Mouse (Mus musculus): ENCODE data around the gene Tpm1. TPM values are rescaled to one million over a fixed set of nuclear protein-coding genes. Genes with fewer than 3 reads are reported as not detected.

Tpm1 gene
- polyA plus RNA-seq, 1 experiment from 2014 or later = 159 TPM

- ATAC-seq = no peak
- Histone ChIP-seq H3K4me1 (ENCODE audit: control insufficient read depth, insufficient read depth, low read length) (no peaks in the 10 kb centered on the region), H3K4me2 (ENCODE audit: low read length) (no peak overlapping the region), H3K27me3 (ENCODE audit: control insufficient read depth, insufficient read depth, low read depth, low read length) (no peaks in the 10 kb centered on the region), H3K4me3 (ENCODE audit: low read depth, low read length) (no peak overlapping the region), H3K36me3 (ENCODE audit: control insufficient read depth, insufficient read depth, low read length) (no peaks in the 10 kb centered on the region), H3K27ac (ENCODE audit: low read length) (no peak overlapping the region), H3K9me3 (replicated peaks; ENCODE audit: control insufficient read depth, low read length, poor library complexity, severe bottlenecking) (no peaks in the 10 kb centered on the region), H3K9ac (ENCODE audit: low read depth, low read length) (no peak overlapping the region)
- whole genome bisulfite sequencing = 28% methylated on average over 8 of the region's 8 CpGs
Measured at GRCm38 (mm10) chr9:67077658-67078319, 28.6 kb upstream of the Tpm1 start.

- no peaks in the 10 kb centered on the region for H3K9me3 ChIP-seq (replicated peaks; ENCODE audit: control insufficient read depth, low read length, poor library complexity, severe bottlenecking)
- H3K27ac ChIP-seq (ENCODE audit: low read length) = no peak overlapping the region
- ATAC-seq = no peak
- WGBS = 73% methylated on average over 7 of the region's 7 CpGs
- H3K27me3 ChIP-seq (ENCODE audit: control insufficient read depth, insufficient read depth, low read depth, low read length) = no peaks in the 10 kb centered on the region
- H3K4me3 ChIP-seq (ENCODE audit: low read depth, low read length) = no peak overlapping the region
- no peaks in the 10 kb centered on the region for H3K4me1 ChIP-seq (ENCODE audit: control insufficient read depth, insufficient read depth, low read length)
- H3K9ac ChIP-seq (ENCODE audit: low read depth, low read length) = no peak overlapping the region
- H3K4me2 ChIP-seq (ENCODE audit: low read length) = no peak overlapping the region
- H3K36me3 ChIP-seq (ENCODE audit: control insufficient read depth, insufficient read depth, low read length) = no peaks in the 10 kb centered on the region
Measured at GRCm38 (mm10) chr9:67077266-67077657, 28.1 kb upstream of the Tpm1 start.

- WGBS = 70% methylated on average over 2 of the region's 2 CpGs
- H3K27ac ChIP-seq (ENCODE audit: low read length) = no peak overlapping the region
- H3K27me3 ChIP-seq (ENCODE audit: control insufficient read depth, insufficient read depth, low read depth, low read length) = no peaks in the 10 kb centered on the region
- H3K36me3 ChIP-seq (ENCODE audit: control insufficient read depth, insufficient read depth, low read length) = no peaks in the 10 kb centered on the region
- no peak for ATAC-seq
- H3K4me2 ChIP-seq (ENCODE audit: low read length) = no peak overlapping the region
- no peak overlapping the region for H3K9ac ChIP-seq (ENCODE audit: low read depth, low read length)
- H3K4me3 ChIP-seq (ENCODE audit: low read depth, low read length) = no peak overlapping the region
- H3K4me1 ChIP-seq (ENCODE audit: control insufficient read depth, insufficient read depth, low read length) = no peaks in the 10 kb centered on the region
- no peaks in the 10 kb centered on the region for H3K9me3 ChIP-seq (replicated peaks; ENCODE audit: control insufficient read depth, low read length, poor library complexity, severe bottlenecking)
Measured at GRCm38 (mm10) chr9:67072182-67072581, 23.0 kb upstream of the Tpm1 start.

- no peaks in the 10 kb centered on the region for H3K4me1 ChIP-seq (ENCODE audit: control insufficient read depth, insufficient read depth, low read length)
- no peak for ATAC-seq
- no peak overlapping the region for H3K4me3 ChIP-seq (ENCODE audit: low read depth, low read length)
- no peak overlapping the region for H3K9ac ChIP-seq (ENCODE audit: low read depth, low read length)
- no peaks in the 10 kb centered on the region for H3K9me3 ChIP-seq (replicated peaks; ENCODE audit: control insufficient read depth, low read length, poor library complexity, severe bottlenecking)
- no peaks in the 10 kb centered on the region for H3K27me3 ChIP-seq (ENCODE audit: control insufficient read depth, insufficient read depth, low read depth, low read length)
- H3K4me2 ChIP-seq (ENCODE audit: low read length) = no peak overlapping the region
- no peaks in the 10 kb centered on the region for H3K36me3 ChIP-seq (ENCODE audit: control insufficient read depth, insufficient read depth, low read length)
- WGBS = 32% methylated on average over 7 of the region's 7 CpGs
- no peak overlapping the region for H3K27ac ChIP-seq (ENCODE audit: low read length)
Measured at GRCm38 (mm10) chr9:67071596-67071995, 22.4 kb upstream of the Tpm1 start.

- 25% methylated on average over 6 of the region's 6 CpGs for WGBS
- H3K4me3 ChIP-seq (ENCODE audit: low read depth, low read length) = no peak overlapping the region
- no peak overlapping the region for H3K4me2 ChIP-seq (ENCODE audit: low read length)
- H3K4me1 ChIP-seq (ENCODE audit: control insufficient read depth, insufficient read depth, low read length) = no peaks in the 10 kb centered on the region
- H3K9ac ChIP-seq (ENCODE audit: low read depth, low read length) = no peak overlapping the region
- no peaks in the 10 kb centered on the region for H3K27me3 ChIP-seq (ENCODE audit: control insufficient read depth, insufficient read depth, low read depth, low read length)
- no peak overlapping the region for H3K27ac ChIP-seq (ENCODE audit: low read length)
- H3K36me3 ChIP-seq (ENCODE audit: control insufficient read depth, insufficient read depth, low read length) = no peaks in the 10 kb centered on the region
- ATAC-seq = no peak
- H3K9me3 ChIP-seq (replicated peaks; ENCODE audit: control insufficient read depth, low read length, poor library complexity, severe bottlenecking) = no peaks in the 10 kb centered on the region
Measured at GRCm38 (mm10) chr9:67071103-67071502, 21.9 kb upstream of the Tpm1 start.

- H3K9ac ChIP-seq (ENCODE audit: low read depth, low read length) = no peak overlapping the region
- WGBS = 94% methylated on average over 6 of the region's 6 CpGs
Measured at GRCm38 (mm10) chr9:67066616-67067015, 17.4 kb upstream of the Tpm1 start.

GRCm38 (mm10) chr9:67059714-67060113 is 10.5 kb upstream of the Tpm1 start:
- ATAC-seq = no peak
- WGBS = 83% methylated on average over 12 of the region's 12 CpGs
- no peaks in the 10 kb centered on the region for H3K27me3 ChIP-seq (ENCODE audit: control insufficient read depth, insufficient read depth, low read depth, low read length)

More at GRCm38 (mm10) chr9:67066616-67067015, 17.4 kb upstream of the Tpm1 start:
- no peak overlapping the region for H3K27ac ChIP-seq (ENCODE audit: low read length)
- H3K36me3 ChIP-seq (ENCODE audit: control insufficient read depth, insufficient read depth, low read length) = no peaks in the 10 kb centered on the region
- ATAC-seq = no peak
- no peaks in the 10 kb centered on the region for H3K4me1 ChIP-seq (ENCODE audit: control insufficient read depth, insufficient read depth, low read length)
- no peaks in the 10 kb centered on the region for H3K27me3 ChIP-seq (ENCODE audit: control insufficient read depth, insufficient read depth, low read depth, low read length)
- H3K9me3 ChIP-seq (replicated peaks; ENCODE audit: control insufficient read depth, low read length, poor library complexity, severe bottlenecking) = no peaks in the 10 kb centered on the region
- no peak overlapping the region for H3K4me2 ChIP-seq (ENCODE audit: low read length)
- no peak overlapping the region for H3K4me3 ChIP-seq (ENCODE audit: low read depth, low read length)

GRCm38 (mm10) chr9:67058366-67058765 is 9.2 kb upstream of the Tpm1 start:
- no peak overlapping the region for H3K4me2 ChIP-seq (ENCODE audit: low read length)
- H3K4me1 ChIP-seq (ENCODE audit: control insufficient read depth, insufficient read depth, low read length) = no peaks in the 10 kb centered on the region
- H3K36me3 ChIP-seq (ENCODE audit: control insufficient read depth, insufficient read depth, low read length) = no peaks in the 10 kb centered on the region
- no peak overlapping the region for H3K27ac ChIP-seq (ENCODE audit: low read length)
- WGBS = 59% methylated on average over 6 of the region's 6 CpGs
- H3K27me3 ChIP-seq (ENCODE audit: control insufficient read depth, insufficient read depth, low read depth, low read length) = no peaks in the 10 kb centered on the region
- no peak overlapping the region for H3K9ac ChIP-seq (ENCODE audit: low read depth, low read length)
- no peak overlapping the region for H3K4me3 ChIP-seq (ENCODE audit: low read depth, low read length)
- no peak for ATAC-seq
- H3K9me3 ChIP-seq (replicated peaks; ENCODE audit: control insufficient read depth, low read length, poor library complexity, severe bottlenecking) = no peaks in the 10 kb centered on the region

More at GRCm38 (mm10) chr9:67059714-67060113, 10.5 kb upstream of the Tpm1 start:
- Histone ChIP-seq H3K36me3 (ENCODE audit: control insufficient read depth, insufficient read depth, low read length) (no peaks in the 10 kb centered on the region), H3K4me1 (ENCODE audit: control insufficient read depth, insufficient read depth, low read length) (no peaks in the 10 kb centered on the region), H3K4me3 (ENCODE audit: low read depth, low read length) (no peak overlapping the region), H3K27ac (ENCODE audit: low read length) (no peak overlapping the region), H3K9ac (ENCODE audit: low read depth, low read length) (no peak overlapping the region), H3K4me2 (ENCODE audit: low read length) (no peak overlapping the region), H3K9me3 (replicated peaks; ENCODE audit: control insufficient read depth, low read length, poor library complexity, severe bottlenecking) (no peaks in the 10 kb centered on the region)

GRCm38 (mm10) chr9:67050736-67051337 is 1.6 kb upstream of the Tpm1 start:
- Histone ChIP-seq H3K36me3 (ENCODE audit: control insufficient read depth, insufficient read depth, low read length) (no peaks in the 10 kb centered on the region), H3K27me3 (ENCODE audit: control insufficient read depth, insufficient read depth, low read depth, low read length) (peaks cover 23% of the 10 kb centered on the region), H3K4me3 (ENCODE audit: low read depth, low read length) (no peak overlapping the region), H3K9me3 (replicated peaks; ENCODE audit: control insufficient read depth, low read length, poor library complexity, severe bottlenecking) (no peaks in the 10 kb centered on the region), H3K4me2 (ENCODE audit: low read length) (no peak overlapping the region), H3K9ac (ENCODE audit: low read depth, low read length) (no peak overlapping the region), H3K27ac (ENCODE audit: low read length) (no peak overlapping the region), H3K4me1 (ENCODE audit: control insufficient read depth, insufficient read depth, low read length) (peaks cover 26% of the 10 kb centered on the region)
- no peak for ATAC-seq
- WGBS = 85% methylated on average over 6 of the region's 6 CpGs

Data from midbrain, embryonic 16.5 days (tissue).